Mouse (Mus musculus): ENCODE measurements around the gene Gm11273.
"Not testable (repeated sequence)": the region's sequence is repeated elsewhere in the genome, so short reads cannot be mapped to it uniquely, and the experiment has no call there.

The Gm11273 gene

DNA sequence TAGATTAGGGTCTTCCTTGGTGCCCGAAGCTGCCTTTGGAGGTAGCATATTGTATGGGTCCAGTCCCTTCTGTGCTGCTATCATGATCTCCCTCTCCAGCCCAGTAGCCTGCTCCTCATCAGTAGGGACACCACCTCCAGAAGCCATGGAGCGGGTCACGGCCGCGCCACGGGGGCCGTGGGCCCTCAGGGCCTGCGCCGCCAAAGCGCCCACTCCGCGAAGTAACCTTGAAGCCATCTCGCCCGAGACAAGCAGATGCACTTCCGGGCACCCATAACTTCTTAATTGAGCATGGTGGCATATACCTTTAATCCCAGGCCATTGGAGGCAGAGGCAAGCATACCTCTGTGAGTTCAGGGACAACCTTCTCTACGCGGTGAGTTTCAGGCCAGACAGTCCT, at the start of gene Gm11273:
Gene Gm11273, minus strand, starts transcription at position 237 of the 400 bp plus-strand sequence.
- DNase-seq (ENCODE audit: low spot score), result not testable (repeated sequence)

DNA sequence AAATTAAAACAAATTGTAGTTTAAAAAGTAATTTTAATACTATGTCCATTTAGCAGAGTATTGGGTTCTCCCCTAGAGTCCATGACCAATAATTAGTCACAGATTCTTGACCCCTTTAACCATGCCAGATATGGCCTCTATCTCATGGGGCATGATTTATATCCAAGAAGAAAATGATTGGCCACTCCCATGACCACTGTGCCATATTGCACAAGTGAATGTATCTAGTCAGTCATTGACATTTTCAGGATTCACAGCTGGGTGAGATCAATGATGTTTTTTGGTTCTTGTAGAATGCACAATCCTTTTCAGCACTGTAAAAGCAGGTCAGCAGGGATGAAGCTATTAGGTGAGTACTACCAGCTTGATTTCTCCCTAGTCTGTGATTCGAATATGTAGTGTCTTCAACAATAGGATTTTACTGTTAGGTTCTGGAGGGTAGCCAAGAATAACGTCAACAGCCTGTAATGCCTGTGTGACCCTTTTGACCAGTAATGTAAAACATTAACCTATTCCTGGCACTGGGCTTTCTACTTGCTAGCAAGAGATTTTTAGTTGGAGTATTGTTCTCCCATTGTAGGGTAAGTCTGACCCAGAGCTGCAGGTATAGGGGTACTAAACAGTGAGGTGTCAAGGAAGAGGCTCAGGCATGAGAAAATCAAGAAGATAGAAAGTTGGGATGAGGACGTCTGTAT, 49.3 kb upstream of the Gm11273 start:
- no peak for DNase-seq (ENCODE audit: low spot score)

DNA sequence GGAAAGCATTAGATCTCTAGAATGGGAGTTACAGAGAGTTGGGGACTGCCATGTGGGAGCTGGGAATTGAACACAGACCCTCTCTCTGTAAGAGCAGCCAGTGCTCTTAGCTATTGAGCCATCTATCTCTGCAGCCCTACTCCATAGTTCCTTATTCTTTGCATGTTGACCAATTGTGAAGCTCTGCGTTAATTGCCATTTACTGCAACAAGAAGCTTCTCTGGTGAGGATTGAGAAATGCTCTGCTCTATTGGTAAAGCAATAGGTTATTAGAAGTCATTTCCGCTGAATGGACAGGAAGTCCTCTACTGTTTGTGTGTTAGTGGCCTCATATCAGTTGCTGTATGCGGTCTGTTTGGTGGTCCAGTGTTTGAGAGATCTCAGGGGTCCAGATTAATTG, 48.3 kb upstream of the Gm11273 start:
- no peak for DNase-seq (ENCODE audit: low spot score)

DNA sequence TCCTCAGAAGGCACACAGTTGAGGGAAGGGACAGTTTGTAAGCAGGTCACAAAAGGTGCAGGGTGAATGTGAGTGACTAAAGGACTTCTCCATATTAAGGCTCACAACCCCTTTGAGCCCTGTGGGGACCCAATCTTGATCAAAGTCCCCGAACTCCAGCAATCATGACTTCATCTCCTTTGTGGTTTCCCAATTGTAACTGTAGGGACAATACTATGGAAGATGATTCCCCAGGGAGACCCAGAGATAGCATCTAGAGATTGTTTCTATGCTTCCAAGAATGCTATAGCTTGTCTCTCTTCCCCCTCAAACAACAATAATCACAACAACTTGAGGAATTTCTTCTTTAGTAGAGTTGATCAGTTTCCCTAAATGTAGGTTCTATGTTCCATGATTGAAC, 41.5 kb upstream of the Gm11273 start, which contains the start of gene Olfr1366:
Gene Olfr1366, minus strand, starts transcription at position 101 of the 400 bp plus-strand sequence.
- DNase-seq (ENCODE audit: low spot score), result no peak

DNA sequence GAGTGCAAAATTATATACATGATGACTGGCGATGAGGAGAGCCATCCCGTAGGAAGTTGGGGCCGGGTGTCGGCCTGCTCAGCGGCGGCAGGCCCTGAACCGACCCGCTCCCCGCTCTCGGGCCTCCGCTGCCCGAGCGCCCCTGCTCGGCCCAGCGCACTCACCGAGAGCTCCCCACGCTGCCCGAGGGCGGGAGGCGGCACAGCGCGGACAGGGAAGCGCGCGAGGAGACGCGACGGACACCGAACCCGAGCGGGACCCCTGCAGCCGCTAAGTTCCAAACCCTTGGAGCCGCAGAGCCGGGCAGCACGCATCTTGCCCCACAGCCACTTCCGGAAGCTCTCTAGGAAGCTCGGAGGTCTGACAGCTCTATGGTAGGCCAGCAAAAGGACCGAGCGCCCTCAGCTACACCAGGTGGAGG, 29.6 kb upstream of the Gm11273 start, which contains the start of gene Zkscan8:
Gene Zkscan8, minus strand, starts transcription at position 340 of the 421 bp plus-strand sequence.
- peak; percentile 87 for DNase-seq (ENCODE audit: low spot score)

DNA sequence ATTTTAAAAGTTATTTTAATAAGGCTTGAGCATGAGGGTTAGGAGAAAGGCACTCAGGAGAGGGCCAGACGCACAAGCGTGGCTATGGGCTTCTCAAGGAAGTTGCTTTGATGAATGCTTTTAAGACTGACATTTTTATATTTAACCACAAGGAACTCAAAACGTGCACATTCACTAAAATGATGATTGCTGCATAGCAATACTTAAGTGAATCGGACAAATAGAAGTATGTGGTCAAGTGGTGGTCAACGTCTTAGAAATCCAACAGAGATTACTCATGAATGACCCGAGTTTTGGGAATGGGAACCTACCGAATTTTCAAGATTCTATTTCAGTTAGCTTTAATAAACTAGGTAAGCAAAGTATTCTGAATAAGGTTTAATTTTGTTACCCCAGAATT, 28.9 kb upstream of the Gm11273 start:
- DNase-seq (ENCODE audit: low spot score), result peak; percentile 10

DNA sequence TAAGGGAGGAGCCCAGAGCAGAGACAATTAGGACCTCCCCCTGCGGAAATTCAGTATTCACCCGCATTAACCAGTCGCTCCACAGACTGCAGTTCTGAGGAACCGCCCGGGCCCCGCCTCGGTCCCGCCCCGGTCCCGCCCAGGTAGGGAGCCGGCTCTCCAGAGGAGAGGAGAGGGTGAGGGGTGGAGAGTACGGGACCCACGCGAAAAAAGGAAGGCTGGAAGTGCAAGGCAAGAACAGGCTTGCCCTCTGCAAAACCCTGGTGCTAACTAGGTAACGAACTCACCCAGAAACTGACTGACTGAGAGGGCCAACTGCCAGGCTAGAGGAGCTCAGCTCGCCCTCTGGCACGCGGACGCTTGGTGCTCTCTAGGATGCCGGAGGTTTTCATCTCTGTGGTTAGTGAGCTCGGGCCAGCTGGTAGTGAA, 5.0 kb upstream of the Gm11273 start:
- DNase-seq (ENCODE audit: low spot score), result peak; percentile 89

DNA sequence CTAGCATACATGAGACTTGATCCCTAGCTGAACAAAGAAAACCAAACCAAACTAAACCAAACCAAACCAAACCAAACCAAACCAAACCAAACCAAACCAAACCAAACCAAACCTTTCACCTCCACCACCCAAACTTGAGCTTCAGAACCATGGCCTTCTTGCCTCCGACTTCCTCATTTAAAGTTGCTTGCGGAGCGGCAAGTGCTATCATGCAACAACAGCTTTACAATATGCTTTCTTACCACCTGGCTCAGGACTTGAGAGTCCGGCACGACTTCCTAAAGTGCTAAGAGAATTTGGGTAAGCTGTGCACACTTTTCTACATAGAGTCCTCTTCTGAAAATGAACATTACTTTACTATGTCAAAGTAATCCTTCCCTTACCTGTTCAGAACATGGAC, 1.1 kb upstream of the Gm11273 start:
- DNase-seq (ENCODE audit: low spot score), result no peak

DNA sequence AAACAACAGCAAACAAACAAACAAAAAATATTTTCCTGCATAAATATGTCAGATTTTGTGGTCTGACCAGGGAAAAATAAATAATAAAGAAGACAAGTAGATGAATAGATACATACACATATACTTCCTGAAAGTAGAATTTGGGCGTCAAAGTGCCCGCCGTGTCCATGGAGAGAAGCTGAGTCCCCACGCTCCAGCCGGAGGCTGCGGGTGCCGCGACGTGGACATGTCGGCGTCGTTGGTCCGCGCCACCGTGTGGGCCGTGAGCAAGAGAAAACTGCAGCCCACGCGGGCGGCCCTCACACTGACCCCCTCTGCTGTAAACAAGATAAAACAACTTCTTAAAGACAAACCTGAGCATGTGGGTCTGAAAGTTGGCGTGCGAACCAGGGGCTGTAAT, 6.1 kb downstream of the Gm11273 start, which contains the start of gene AK157302:
Gene AK157302, plus strand, starts transcription at position 144 of the 400 bp plus-strand sequence.
- no peak for DNase-seq (ENCODE audit: low spot score)

DNA sequence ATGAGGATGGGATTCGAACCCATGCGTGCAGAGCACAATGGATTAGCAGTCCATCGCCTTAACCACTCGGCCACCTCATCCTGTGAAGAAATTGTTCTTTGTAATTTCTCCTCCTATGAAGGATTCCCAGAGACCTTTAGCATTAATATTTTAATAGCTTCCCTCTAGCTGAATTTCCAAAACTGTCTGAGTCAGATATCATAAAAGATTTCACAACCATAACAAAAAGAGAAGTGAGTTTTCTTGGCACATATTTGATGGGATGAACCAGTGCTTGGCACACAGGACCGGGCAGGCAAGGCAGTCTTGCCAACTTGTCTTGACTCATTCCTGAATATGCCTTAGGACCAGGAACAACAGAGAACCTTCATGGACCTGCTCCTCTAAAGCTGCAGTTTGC, 8.4 kb downstream of the Gm11273 start:
- DNase-seq (ENCODE audit: low spot score), result peak; percentile 75

DNA sequence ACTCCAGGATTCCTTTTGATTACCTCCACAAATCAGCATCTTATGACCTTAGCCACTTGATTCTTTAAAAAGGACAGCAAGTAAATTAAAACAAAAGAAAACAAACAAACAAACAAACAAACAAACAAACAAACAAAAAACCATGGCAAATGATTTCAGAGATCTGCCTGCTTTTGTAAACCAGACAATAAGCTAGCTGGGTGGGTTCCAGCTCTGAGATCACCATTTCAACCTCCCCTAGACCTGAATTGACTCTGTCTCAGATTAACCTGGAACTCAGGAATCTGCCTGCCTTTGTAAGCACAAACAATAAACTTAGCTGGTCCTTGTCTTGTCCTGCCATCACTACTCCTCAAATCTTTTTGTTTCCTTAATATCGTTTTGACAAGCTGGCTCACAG, 14.3 kb downstream of the Gm11273 start:
- DNase-seq (ENCODE audit: low spot score), result no peak

DNA sequence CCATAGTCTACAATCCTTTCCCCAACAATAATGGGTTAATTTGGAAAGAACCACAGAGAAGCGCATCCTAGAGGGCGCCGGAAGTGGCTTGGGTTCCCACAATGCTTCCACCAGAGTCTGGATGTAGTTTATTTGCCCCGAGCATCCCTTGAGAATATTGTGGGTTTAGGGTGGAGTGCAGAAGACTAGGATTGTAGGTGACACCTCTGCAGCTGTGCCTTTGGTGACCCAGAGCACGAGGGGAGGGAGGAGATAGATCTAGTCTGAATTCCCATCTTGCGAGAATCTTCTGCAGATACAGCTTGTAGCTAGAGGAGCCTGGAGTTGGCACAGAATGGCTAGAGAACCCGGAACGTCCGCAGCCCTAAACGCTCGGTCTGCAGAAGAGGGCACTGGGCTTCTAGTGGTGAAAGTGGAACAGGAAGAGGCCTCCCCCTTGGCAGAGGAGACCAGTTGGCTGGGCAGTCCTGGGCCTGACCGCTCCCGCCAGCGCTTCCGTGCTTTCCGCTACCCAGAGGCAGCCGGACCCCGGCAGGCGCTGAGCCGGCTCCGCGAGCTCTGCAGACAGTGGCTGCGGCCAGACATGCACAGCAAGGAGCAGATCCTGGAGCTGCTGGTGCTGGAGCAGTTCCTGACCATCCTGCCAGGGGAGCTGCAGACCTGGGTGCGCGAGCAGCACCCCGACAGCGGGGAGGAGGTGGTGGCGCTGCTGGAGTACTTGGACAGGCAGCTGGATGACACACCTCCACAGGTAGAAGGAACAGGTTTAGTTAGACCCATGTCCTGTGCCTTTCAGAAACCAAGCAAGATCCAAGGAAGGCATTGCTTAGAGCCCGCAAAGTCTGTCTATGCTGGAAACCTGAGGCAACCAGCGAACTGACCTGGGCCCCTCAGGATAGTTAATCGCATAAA, 22.2 kb downstream of the Gm11273 start, which contains the start of the genes Zkscan4 and Gm10065:
Gene Zkscan4, plus strand, starts transcription at position 149 of the 912 bp plus-strand sequence.
Gene Gm10065, minus strand, starts transcription at position 683 of the 912 bp plus-strand sequence.
- peak; percentile 52 for DNase-seq (ENCODE audit: low spot score)

DNA sequence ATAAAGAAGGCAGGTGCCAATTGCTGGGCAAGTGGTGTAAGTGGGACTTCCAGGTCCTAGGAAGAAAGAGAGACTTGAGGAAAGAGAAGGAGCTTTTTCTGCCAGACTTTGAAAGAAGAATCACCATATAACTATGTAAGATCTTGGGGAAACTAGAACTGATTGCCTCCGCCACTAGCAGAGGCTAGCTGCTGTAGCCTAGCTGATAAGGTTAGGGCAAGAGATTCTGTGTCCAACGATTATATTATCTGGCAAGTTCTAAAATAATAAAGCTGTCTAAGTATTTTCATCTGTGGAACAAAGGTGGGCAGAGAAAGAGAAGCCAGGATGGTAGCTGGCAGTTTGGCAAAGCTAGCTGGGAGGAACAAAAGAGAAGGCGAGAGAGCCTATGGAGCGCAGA, 28.8 kb downstream of the Gm11273 start:
- DNase-seq (ENCODE audit: low spot score), result no peak

DNA sequence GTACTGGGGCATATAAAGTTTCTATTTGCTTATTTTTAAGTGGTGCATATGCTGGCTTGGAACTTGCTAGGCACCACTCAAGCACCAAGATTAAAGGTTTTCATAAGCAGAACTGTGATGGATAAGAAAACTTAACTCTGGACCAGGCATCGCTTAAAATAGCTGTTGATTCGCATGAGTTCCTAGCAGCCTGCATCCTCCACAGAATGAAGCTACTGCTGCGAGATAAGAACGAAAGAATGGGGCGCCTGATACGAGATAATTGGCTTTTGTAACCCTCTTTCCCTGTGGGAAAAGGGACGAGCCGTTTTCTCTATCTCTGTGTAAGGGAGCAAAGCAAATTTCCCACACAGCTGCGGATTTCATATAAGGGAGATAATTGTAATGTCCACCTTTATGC, 32.1 kb downstream of the Gm11273 start:
- DNase-seq (ENCODE audit: low spot score), result no peak

DNA sequence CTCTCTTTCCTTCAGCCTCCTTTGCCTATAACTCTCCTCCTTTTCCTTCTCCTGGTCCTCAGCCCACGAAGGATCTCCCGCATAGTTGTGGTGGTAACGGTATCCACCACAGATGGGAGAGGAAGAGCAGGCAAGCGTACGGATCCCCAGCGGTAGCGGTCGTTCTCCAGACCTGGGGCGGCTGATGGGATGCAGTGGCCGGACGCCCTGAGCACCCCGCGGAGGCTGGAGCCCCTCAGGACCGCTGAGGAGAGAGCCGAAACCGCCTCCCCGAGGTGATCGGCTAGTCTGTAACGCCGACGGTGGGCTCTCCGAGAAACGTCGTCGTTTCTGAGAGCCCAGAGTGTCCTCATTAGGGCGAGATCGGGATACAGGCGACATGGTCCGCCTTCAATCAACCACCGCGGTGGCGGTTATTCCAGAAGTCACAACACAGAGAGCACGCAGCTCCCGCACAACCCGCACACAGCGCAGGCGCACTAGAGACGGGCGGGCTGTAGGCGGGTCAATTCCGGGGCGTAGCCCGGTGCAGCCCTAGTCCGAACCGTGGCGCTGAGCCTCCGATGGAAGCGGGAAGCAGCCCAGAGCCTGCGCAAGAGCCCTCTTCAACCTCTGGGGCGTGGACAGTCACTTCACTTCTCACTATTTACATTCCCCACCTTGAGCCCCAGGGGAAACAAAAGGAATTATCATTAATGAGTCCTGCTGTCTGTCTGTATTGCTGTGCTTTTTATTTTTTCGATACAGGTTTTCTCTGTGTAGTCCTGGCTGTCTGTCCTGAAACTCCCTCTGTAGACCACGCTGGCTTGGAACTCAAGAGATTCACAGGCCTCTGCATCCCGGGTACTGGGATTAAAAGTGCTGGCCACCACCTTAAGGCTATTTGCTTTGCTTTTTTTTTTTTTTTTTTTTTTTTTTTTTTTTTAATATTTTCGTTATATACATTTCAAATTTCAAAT, 32.9 kb downstream of the Gm11273 start, which contains the start of gene Nkapl:
Gene Nkapl, minus strand, starts transcription at position 449 of the 959 bp plus-strand sequence.
- no peak for DNase-seq (ENCODE audit: low spot score)

DNA sequence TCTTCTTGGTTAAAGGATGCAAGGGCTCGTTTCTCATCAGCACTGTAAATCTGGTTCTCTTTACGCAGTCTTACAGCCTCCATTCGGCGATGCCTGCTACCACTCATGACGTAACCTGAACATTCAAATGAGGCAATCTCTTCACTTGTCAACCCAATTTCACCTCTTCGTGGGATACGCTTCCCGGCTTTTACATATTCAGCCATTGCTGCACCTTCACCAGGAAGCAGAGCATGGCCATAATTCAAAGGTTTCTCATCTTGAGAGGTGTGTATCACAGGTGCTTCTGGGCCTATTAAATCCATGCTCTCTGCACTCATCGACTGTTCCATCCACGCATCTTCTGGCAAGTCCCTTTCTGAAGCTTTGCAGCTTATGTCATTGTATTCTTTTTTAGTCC, 33.9 kb downstream of the Gm11273 start:
- no peak for DNase-seq (ENCODE audit: low spot score)

DNA sequence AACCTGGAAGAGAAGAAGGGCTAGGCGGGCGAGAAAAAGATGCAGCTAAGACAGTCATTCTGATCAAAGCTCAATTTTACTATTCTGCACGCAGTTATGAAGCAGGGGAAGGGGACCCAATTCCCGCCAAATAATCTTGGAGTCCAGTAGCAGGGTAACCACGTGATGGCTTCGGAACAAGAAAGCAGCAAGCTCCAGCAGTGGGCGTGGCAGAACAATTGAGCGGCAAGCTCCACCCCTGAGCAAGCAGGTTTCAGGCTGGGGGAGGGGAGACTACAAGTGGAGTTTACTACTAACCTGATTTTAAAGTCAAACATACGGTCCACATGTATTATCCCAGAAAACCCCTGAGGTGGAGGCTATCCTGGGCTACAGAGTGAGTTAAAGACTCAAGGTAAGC, 38.7 kb downstream of the Gm11273 start:
- not testable (repeated sequence) for DNase-seq (ENCODE audit: low spot score)

DNA sequence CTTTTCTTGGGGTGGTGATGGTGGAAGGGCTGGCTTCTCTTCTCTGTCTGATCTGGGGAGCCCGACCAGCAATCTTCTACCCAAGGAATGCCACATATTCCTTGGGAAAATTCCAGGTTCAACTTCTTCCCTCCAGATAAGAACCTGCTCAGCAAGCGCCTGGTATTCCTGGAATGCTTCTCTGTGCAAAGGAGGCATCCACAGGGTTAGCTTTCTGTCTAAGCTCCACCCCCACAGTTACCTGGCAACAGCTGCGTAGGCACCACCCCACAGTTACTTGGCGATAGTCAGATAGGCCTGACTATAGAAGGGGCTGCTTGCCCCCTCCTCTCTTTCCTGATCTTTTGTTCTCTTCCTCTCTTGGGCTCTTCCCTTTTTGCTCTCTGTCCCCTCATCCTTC, 44.9 kb downstream of the Gm11273 start:
- no peak for DNase-seq (ENCODE audit: low spot score)

DNA sequence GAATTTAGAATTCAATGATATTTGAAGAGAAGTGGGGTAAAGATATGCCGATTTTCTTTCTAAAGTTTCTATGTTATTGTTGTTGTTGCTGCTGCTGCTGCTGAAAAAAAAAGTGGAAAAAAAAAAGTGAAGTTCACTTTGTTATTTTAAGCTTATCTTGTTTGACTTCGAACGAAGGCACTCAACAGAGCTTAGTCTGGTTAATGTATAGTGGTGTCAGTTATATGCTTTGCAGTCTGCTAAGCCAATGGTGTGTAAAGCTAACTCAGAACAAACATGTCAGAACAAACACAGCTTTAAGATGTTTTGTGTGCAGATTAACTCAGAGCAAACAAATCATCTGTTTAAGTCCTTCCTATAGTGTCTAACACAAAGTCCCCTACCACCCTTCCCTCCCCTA, 47.1 kb downstream of the Gm11273 start:
- no peak for DNase-seq (ENCODE audit: low spot score)

DNA sequence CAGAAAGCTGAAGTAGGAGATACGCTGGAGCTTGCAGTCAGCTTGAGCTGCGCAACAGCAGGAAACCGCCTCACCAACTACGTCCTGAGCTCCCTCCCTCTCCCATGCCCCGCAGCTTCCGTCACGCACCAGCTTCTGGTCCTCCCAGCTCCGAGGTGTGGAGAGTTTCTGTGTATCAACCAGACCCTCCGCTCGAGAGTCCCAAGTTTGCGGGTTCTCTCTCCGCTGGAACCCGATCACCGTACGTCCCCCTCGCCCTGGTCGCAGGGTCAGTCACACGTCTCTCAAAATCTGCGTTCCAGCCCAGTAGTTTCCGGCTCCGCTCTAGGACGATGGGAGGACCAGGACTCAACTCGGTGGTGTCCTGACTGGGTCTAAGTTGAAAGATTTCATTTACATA, 47.8 kb downstream of the Gm11273 start, which contains the start of gene Zscan26:
Gene Zscan26, minus strand, starts transcription at position 282 of the 400 bp plus-strand sequence.
- DNase-seq (ENCODE audit: low spot score), result peak; percentile 96

DNA sequence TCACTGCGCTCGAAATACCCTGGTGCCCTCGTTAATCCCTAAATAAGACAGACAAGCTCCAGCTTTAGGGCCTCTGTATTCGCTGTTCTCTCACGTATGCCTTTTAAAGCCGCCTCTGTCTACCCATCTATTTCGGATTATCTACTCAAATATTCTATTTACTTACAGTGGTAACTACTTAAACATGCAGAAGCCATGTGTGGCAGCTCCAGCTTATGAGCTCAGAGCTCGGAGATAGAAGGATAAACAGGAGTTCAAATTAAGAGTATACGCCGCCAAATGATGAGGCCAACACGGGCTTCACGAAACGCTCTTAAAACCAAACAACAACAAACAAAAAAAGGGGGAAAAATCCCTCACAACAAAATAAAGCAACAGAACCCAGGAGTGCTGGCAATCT, 48.2 kb downstream of the Gm11273 start:
- no peak for DNase-seq (ENCODE audit: low spot score)
